ENCODE assay signal across 9 mouse cellular contexts in genomic region chr7:96986795-96987445, GRCm38 (mm10). TPM values are rescaled to one million over a fixed set of nuclear protein-coding genes. Genes with fewer than 3 reads are reported as not detected.
DNase-seq lines count a peak whose midpoint lies in the region; ATAC-seq lines count a peak whose summit lies in the region.
"Had no signal": no experiment of that assay in that cellular context is flagged by ENCODE, and none has a peak within 500 bp of the region (broad histone marks: within the 10 kb centered on the region; RNA-seq: fewer than 3 reads in every experiment).

No protein-coding gene starts in this region.

- peak; percentile 66; the same call in 1 of the 2 replicates for ATAC-seq in hindbrain, embryonic 14.5 days (ENCODE audit: low FRiP score)
- ATAC-seq in neural tube, embryonic 15.5 days (ENCODE audit: low FRiP score), result peak; percentile 60; the same call in 1 of the 2 replicates
- ATAC-seq in kidney, embryonic 15.5 days (replicated peaks; ENCODE audit: low FRiP score), result no peak

- H3K27ac ChIP-seq in embryonic facial prominence, embryonic 10.5 days (replicated peaks), result 0 out of 2 replicates have a peak overlapping the region, but pooled peaks have one; percentile 14
- no peak overlapping the region for H3K27ac ChIP-seq in hindbrain, embryonic 14.5 days
- H3K27ac ChIP-seq in neural tube, embryonic 15.5 days (replicated peaks), result no peak overlapping the region
- H3K27ac ChIP-seq in kidney, embryonic 15.5 days, result no peak overlapping the region

- no peak overlapping the region for H3K9ac ChIP-seq in hindbrain, embryonic 14.5 days
- H3K9ac ChIP-seq in neural tube, embryonic 15.5 days (replicated peaks), result no peak overlapping the region
- no peak overlapping the region for H3K9ac ChIP-seq in kidney, embryonic 15.5 days

- peaks cover 39% of the 10 kb centered on the region for H3K4me1 ChIP-seq in embryonic facial prominence, embryonic 10.5 days
- H3K4me1 ChIP-seq in hindbrain, embryonic 14.5 days (replicated peaks; ENCODE audit: control insufficient read depth, insufficient read depth, low read length), result peaks cover 16% of the 10 kb centered on the region
- H3K4me1 ChIP-seq in neural tube, embryonic 15.5 days, result peaks cover 23% of the 10 kb centered on the region
- H3K4me1 ChIP-seq in kidney, embryonic 15.5 days, result peaks cover 23% of the 10 kb centered on the region

- no peaks in the 10 kb centered on the region for H3K27me3 ChIP-seq in embryonic facial prominence, embryonic 10.5 days (replicated peaks; ENCODE audit: low read depth, poor library complexity, severe bottlenecking)
- H3K27me3 ChIP-seq in hindbrain, embryonic 14.5 days (ENCODE audit: control insufficient read depth, insufficient read depth, low read length), result no peaks in the 10 kb centered on the region
- H3K27me3 ChIP-seq in neural tube, embryonic 15.5 days (replicated peaks), result no peaks in the 10 kb centered on the region
- no peaks in the 10 kb centered on the region for H3K27me3 ChIP-seq in kidney, embryonic 15.5 days

- H3K4me2 ChIP-seq in hindbrain, embryonic 14.5 days (replicated peaks), result peak overlapping the region; percentile 1; the same call in 1 of the 2 replicates
- H3K4me2 ChIP-seq in neural tube, embryonic 15.5 days, result no peak overlapping the region; the same call in 1 of the 2 replicates
- no peak overlapping the region for H3K4me2 ChIP-seq in kidney, embryonic 15.5 days

- no peaks in the 10 kb centered on the region for H3K9me3 ChIP-seq in embryonic facial prominence, embryonic 10.5 days
- H3K9me3 ChIP-seq in hindbrain, embryonic 14.5 days (ENCODE audit: control insufficient read depth, low read length), result no peaks in the 10 kb centered on the region
- no peaks in the 10 kb centered on the region for H3K9me3 ChIP-seq in neural tube, embryonic 15.5 days (replicated peaks)
- H3K9me3 ChIP-seq in kidney, embryonic 15.5 days (replicated peaks), result no peaks in the 10 kb centered on the region

- peaks cover 8% of the 10 kb centered on the region; the same call in 1 of the 2 replicates for H3K36me3 ChIP-seq in embryonic facial prominence, embryonic 10.5 days (replicated peaks)
- H3K36me3 ChIP-seq in hindbrain, embryonic 14.5 days (replicated peaks; ENCODE audit: control insufficient read depth, insufficient read depth), result no peaks in the 10 kb centered on the region
- H3K36me3 ChIP-seq in neural tube, embryonic 15.5 days, result no peaks in the 10 kb centered on the region
- no peaks in the 10 kb centered on the region for H3K36me3 ChIP-seq in kidney, embryonic 15.5 days

- no peak overlapping the region for H3K4me3 ChIP-seq in embryonic facial prominence, embryonic 10.5 days
- no peak overlapping the region for H3K4me3 ChIP-seq in hindbrain, embryonic 14.5 days (replicated peaks; ENCODE audit: low read length)
- no peak overlapping the region for H3K4me3 ChIP-seq in neural tube, embryonic 15.5 days (replicated peaks)
- H3K4me3 ChIP-seq in kidney, embryonic 15.5 days (replicated peaks), result no peak overlapping the region

- DNase-seq in lung, postnatal 36 days, result peak; percentile 33
- DNase-seq in lung, postnatal 14 days, result no peak
- DNase-seq in embryonic facial prominence, embryonic 10.5 days (ENCODE audit: low spot score), result no peak
- no peak for DNase-seq in hindbrain, embryonic 14.5 days (ENCODE audit: low spot score)
- no peak for DNase-seq in liver
- DNase-seq in right cerebral cortex, postnatal 36 days (ENCODE audit: low spot score in 2 of 2), result no peak
- DNase-seq: thymus, postnatal 36 days had no signal

- WGBS in embryonic facial prominence, embryonic 10.5 days, result 43% methylated on average over 9 of the region's 9 CpGs
- WGBS in hindbrain, embryonic 14.5 days, result 27% methylated on average over 9 of the region's 9 CpGs
- WGBS in neural tube, embryonic 15.5 days, result 36% methylated on average over 9 of the region's 9 CpGs
- 61% methylated on average over 9 of the region's 9 CpGs for WGBS in kidney, embryonic 15.5 days

RNA-seq across cellular contexts. Expression of gene Nars2, which starts 35.6 kb away (rescaled TPM):
- polyA plus RNA-seq in embryonic facial prominence, embryonic 10.5 days (2016; fragmentation: Nextera tagmentation; extraction: Ambion mirVana), result 26.3 and 26.5 TPM in 2 replicates
- 19.1 and 19.4 TPM in 2 replicates for polyA plus RNA-seq in hindbrain, embryonic 14.5 days (2014; fragmentation: Nextera tagmentation; extraction: Ambion mirVana)
- 18.7 and 22.0 TPM in 2 replicates for polyA plus RNA-seq in neural tube, embryonic 15.5 days (2015; fragmentation: Nextera tagmentation; extraction: Ambion mirVana)
- 26.2 and 27.5 TPM in 2 replicates for polyA plus RNA-seq in kidney, embryonic 15.5 days (2015; fragmentation: Nextera tagmentation; extraction: Ambion mirVana)
